Mouse (Mus musculus): ENCODE data around the gene Hist1h2ad. TPM values are rescaled to one million over a fixed set of nuclear protein-coding genes. Genes with fewer than 3 reads are reported as not detected.
"Not testable (repeated sequence)": the region's sequence is repeated elsewhere in the genome, so short reads cannot be mapped to it uniquely, and the experiment has no call there.

Gene Hist1h2ad
- polyA plus RNA-seq, 1 experiment: 3.0 TPM

GRCm38 (mm10) chr13:23610393-23610792 is 36.2 kb downstream of the Hist1h2ad start:
- no peak for TF ChIP-seq POLR2A (IDR thresholded peaks at IDR 0.05; ENCODE audit: low read depth, low read length)
- Histone ChIP-seq H3K4me1 (ENCODE audit: control insufficient read depth, insufficient read depth, low read length) (no peaks in the 10 kb centered on the region), H3K27ac (ENCODE audit: insufficient read depth, low read length) (no peak overlapping the region), H3K4me3 (ENCODE audit: insufficient read depth, low read length) (no peak overlapping the region)

GRCm38 (mm10) chr13:23611638-23612037 is 37.5 kb downstream of the Hist1h2ad start:
- no peaks in the 10 kb centered on the region for H3K4me1 ChIP-seq (ENCODE audit: control insufficient read depth, insufficient read depth, low read length)
- no peak overlapping the region for H3K27ac ChIP-seq (ENCODE audit: insufficient read depth, low read length)
- H3K4me3 ChIP-seq (ENCODE audit: insufficient read depth, low read length): no peak overlapping the region
- TF ChIP-seq POLR2A (IDR thresholded peaks at IDR 0.05; ENCODE audit: low read depth, low read length) (no peak), CTCF (IDR thresholded peaks at IDR 0.05; ENCODE audit: borderline replicate concordance, insufficient read depth, low read length) (no peak)

- Histone ChIP-seq H3K4me3 (ENCODE audit: insufficient read depth, low read length) (peak overlapping the region; percentile 49), H3K4me1 (ENCODE audit: control insufficient read depth, insufficient read depth, low read length) (peaks cover 3% of the 10 kb centered on the region; the same call in 1 of the 2 replicates), H3K27ac (ENCODE audit: insufficient read depth, low read length) (peak overlapping the region; percentile 66)
- no peak for TF ChIP-seq POLR2A (IDR thresholded peaks at IDR 0.05; ENCODE audit: low read depth, low read length)
- no peak for TF ChIP-seq CTCF (IDR thresholded peaks at IDR 0.05; ENCODE audit: borderline replicate concordance, insufficient read depth, low read length)
These were observed 46.0 kb downstream of the Hist1h2ad start for GRCm38 (mm10) chr13:23620056-23620732.

- peak; percentile 86; the same call in 1 of the 2 replicates for TF ChIP-seq POLR2A (IDR thresholded peaks at IDR 0.05; ENCODE audit: low read depth, low read length)
- no peak for TF ChIP-seq CTCF (IDR thresholded peaks at IDR 0.05; ENCODE audit: borderline replicate concordance, insufficient read depth, low read length)
- peak within 1 kb of the TSS; percentile 75 for H3K4me3 ChIP-seq (ENCODE audit: insufficient read depth, low read length)
These were observed 46.8 kb downstream of the Hist1h2ad start, which contains the start of gene Hist1h2be for GRCm38 (mm10) chr13:23620733-23621531. Gene Hist1h2be (minus strand): TSS chr13:23621124.

GRCm38 (mm10) chr13:23621532-23622174 is 47.5 kb downstream of the Hist1h2ad start:
- H3K27ac ChIP-seq (ENCODE audit: insufficient read depth, low read length): peak overlapping the region; percentile 86
- peaks cover 3% of the 10 kb centered on the region; the same call in 1 of the 2 replicates for H3K4me1 ChIP-seq (ENCODE audit: control insufficient read depth, insufficient read depth, low read length)
- peak overlapping the region; percentile 75 for H3K4me3 ChIP-seq (ENCODE audit: insufficient read depth, low read length)
- no peak for TF ChIP-seq CTCF (IDR thresholded peaks at IDR 0.05; ENCODE audit: borderline replicate concordance, insufficient read depth, low read length)
- peak; percentile 81 for TF ChIP-seq POLR2A (IDR thresholded peaks at IDR 0.05; ENCODE audit: low read depth, low read length)

More at GRCm38 (mm10) chr13:23620733-23621531, 46.8 kb downstream of the Hist1h2ad start, which contains the start of gene Hist1h2be:
- peaks cover 3% of the 10 kb centered on the region; the same call in 1 of the 2 replicates for H3K4me1 ChIP-seq (ENCODE audit: control insufficient read depth, insufficient read depth, low read length)
- peak within 1 kb of the TSS; percentile 86 for H3K27ac ChIP-seq (ENCODE audit: insufficient read depth, low read length)

GRCm38 (mm10) chr13:23622175-23622671 is 48.0 kb downstream of the Hist1h2ad start, which contains the start of gene Hist1h1e:
Gene Hist1h1e (minus strand): TSS chr13:23622558.
- H3K4me1 ChIP-seq (ENCODE audit: control insufficient read depth, insufficient read depth, low read length): not testable (repeated sequence)
- Histone ChIP-seq H3K27ac (ENCODE audit: insufficient read depth, low read length) (peak within 1 kb of the TSS; percentile 86), H3K4me3 (ENCODE audit: insufficient read depth, low read length) (peak within 1 kb of the TSS; percentile 75)
- TF ChIP-seq POLR2A (IDR thresholded peaks at IDR 0.05; ENCODE audit: low read depth, low read length): peak; percentile 96

GRCm38 (mm10) chr13:23622861-23623450 is 48.8 kb downstream of the Hist1h2ad start:
- TF ChIP-seq POLR2A (IDR thresholded peaks at IDR 0.05; ENCODE audit: low read depth, low read length) (no peak), CTCF (IDR thresholded peaks at IDR 0.05; ENCODE audit: borderline replicate concordance, insufficient read depth, low read length) (no peak)
- peaks cover 3% of the 10 kb centered on the region; the same call in 1 of the 2 replicates for H3K4me1 ChIP-seq (ENCODE audit: control insufficient read depth, insufficient read depth, low read length)
- H3K4me3 ChIP-seq (ENCODE audit: insufficient read depth, low read length): peak overlapping the region; percentile 37

More at GRCm38 (mm10) chr13:23622861-23623450, 48.8 kb downstream of the Hist1h2ad start:
- H3K27ac ChIP-seq (ENCODE audit: insufficient read depth, low read length): peak overlapping the region; percentile 53; the same call in 1 of the 2 replicates

Other genes starting within 250 kb of the Hist1h2ad start
- 24.1 and 25.7 TPM in 2 replicates for gene Zfp322a, start 205.2 kb upstream of the Hist1h2ad start, polyA plus RNA-seq (2011; ENCODE audit: insufficient read length, low read depth, missing spikeins)
- gene Abt1, start 150.5 kb upstream of the Hist1h2ad start, polyA plus RNA-seq (2011; ENCODE audit: insufficient read length, low read depth, missing spikeins): 4.2 and 4.7 TPM in 2 replicates
- gene Btn1a1, start 108.5 kb upstream of the Hist1h2ad start, polyA plus RNA-seq (2011; ENCODE audit: insufficient read length, low read depth, missing spikeins): not detected in 2 replicates
- not detected in 2 replicates for gene Btn2a2, start 85.5 kb upstream of the Hist1h2ad start, polyA plus RNA-seq (2011; ENCODE audit: insufficient read length, low read depth, missing spikeins)
- 8.1 and 10.5 TPM in 2 replicates for gene Hist1h4h, start 43.3 kb upstream of the Hist1h2ad start, polyA plus RNA-seq (2011; ENCODE audit: insufficient read length, low read depth, missing spikeins)
- 12.7 and 20.4 TPM in 2 replicates for gene Hist1h2af, start 40.5 kb upstream of the Hist1h2ad start, polyA plus RNA-seq (2011; ENCODE audit: insufficient read length, low read depth, missing spikeins)
- 5.7 TPM in 1 of 2 replicates, not detected in the other for gene Hist1h3g, start 39.0 kb upstream of the Hist1h2ad start, polyA plus RNA-seq (2011; ENCODE audit: insufficient read length, low read depth, missing spikeins)
- gene Hist1h2bh, start 31.0 kb upstream of the Hist1h2ad start, polyA plus RNA-seq (2011; ENCODE audit: insufficient read length, low read depth, missing spikeins): 1.8 and 4.0 TPM in 2 replicates
- 0.61 and 0.70 TPM in 2 replicates for gene Hist1h3f, start 30.3 kb upstream of the Hist1h2ad start, polyA plus RNA-seq (2011; ENCODE audit: insufficient read length, low read depth, missing spikeins)
- 9.6 and 18.1 TPM in 2 replicates for gene Hist1h4f, start 22.7 kb upstream of the Hist1h2ad start, polyA plus RNA-seq (2011; ENCODE audit: insufficient read length, low read depth, missing spikeins)
- gene Hist1h1d, start 21.1 kb upstream of the Hist1h2ad start, polyA plus RNA-seq (2011; ENCODE audit: insufficient read length, low read depth, missing spikeins): 0.83 and 2.7 TPM in 2 replicates
- 2.4 and 3.4 TPM in 2 replicates for gene Hist1h3e, start 12.0 kb upstream of the Hist1h2ad start, polyA plus RNA-seq (2011; ENCODE audit: insufficient read length, low read depth, missing spikeins)
- 3.4 and 6.0 TPM in 2 replicates for gene Hist1h2ae, start 3.2 kb upstream of the Hist1h2ad start, polyA plus RNA-seq (2011; ENCODE audit: insufficient read length, low read depth, missing spikeins)
- 12.6 and 22.6 TPM in 2 replicates for gene Hist1h2bg, start 3.0 kb upstream of the Hist1h2ad start, polyA plus RNA-seq (2011; ENCODE audit: insufficient read length, low read depth, missing spikeins)
- gene Hist1h2bf, start 185 bp upstream of the Hist1h2ad start, polyA plus RNA-seq (2011; ENCODE audit: insufficient read length, low read depth, missing spikeins): 5.7 and 6.4 TPM in 2 replicates
- gene Hist1h3d, start 1.4 kb downstream of the Hist1h2ad start, polyA plus RNA-seq (2011; ENCODE audit: insufficient read length, low read depth, missing spikeins): 2.4 and 5.1 TPM in 2 replicates
- gene Hist1h4d, start 7.2 kb downstream of the Hist1h2ad start, polyA plus RNA-seq (2011; ENCODE audit: insufficient read length, low read depth, missing spikeins): 3.7 and 6.8 TPM in 2 replicates
- 2.2 and 4.1 TPM in 2 replicates for gene Hist1h2be, start 46.7 kb downstream of the Hist1h2ad start, polyA plus RNA-seq (2011; ENCODE audit: insufficient read length, low read depth, missing spikeins)
- gene Hist1h1e, start 48.2 kb downstream of the Hist1h2ad start, polyA plus RNA-seq (2011; ENCODE audit: insufficient read length, low read depth, missing spikeins): 3.8 and 8.8 TPM in 2 replicates
- gene Hist1h2ac, start 109.6 kb downstream of the Hist1h2ad start, polyA plus RNA-seq (2011; ENCODE audit: insufficient read length, low read depth, missing spikeins): 0.79 and 0.82 TPM in 2 replicates
- 55.6 and 62.4 TPM in 2 replicates for gene Hist1h2bc, start 109.8 kb downstream of the Hist1h2ad start, polyA plus RNA-seq (2011; ENCODE audit: insufficient read length, low read depth, missing spikeins)
- not detected in 2 replicates for gene Hist1h1t, start 121.4 kb downstream of the Hist1h2ad start, polyA plus RNA-seq (2011; ENCODE audit: insufficient read length, low read depth, missing spikeins)
- gene Hist1h4c, start 124.1 kb downstream of the Hist1h2ad start, polyA plus RNA-seq (2011; ENCODE audit: insufficient read length, low read depth, missing spikeins): 2.8 and 3.8 TPM in 2 replicates
- 4.6 and 7.9 TPM in 2 replicates for gene Hfe, start 136.5 kb downstream of the Hist1h2ad start, polyA plus RNA-seq (2011; ENCODE audit: insufficient read length, low read depth, missing spikeins)
- 69.4 and 72.0 TPM in 2 replicates for gene Hist1h1c, start 164.4 kb downstream of the Hist1h2ad start, polyA plus RNA-seq (2011; ENCODE audit: insufficient read length, low read depth, missing spikeins)
- 2.6 and 5.4 TPM in 2 replicates for gene Hist1h3c, start 171.2 kb downstream of the Hist1h2ad start, polyA plus RNA-seq (2011; ENCODE audit: insufficient read length, low read depth, missing spikeins)
- gene Hist1h2bb, start 172.4 kb downstream of the Hist1h2ad start, polyA plus RNA-seq (2011; ENCODE audit: insufficient read length, low read depth, missing spikeins): 4.2 and 5.7 TPM in 2 replicates
- 10.0 and 12.3 TPM in 2 replicates for gene Hist1h2ab, start 176.7 kb downstream of the Hist1h2ad start, polyA plus RNA-seq (2011; ENCODE audit: insufficient read length, low read depth, missing spikeins)
- 5.6 and 6.3 TPM in 2 replicates for gene Hist1h3b, start 177.9 kb downstream of the Hist1h2ad start, polyA plus RNA-seq (2011; ENCODE audit: insufficient read length, low read depth, missing spikeins)
- 7.8 and 12.5 TPM in 2 replicates for gene Hist1h4b, start 182.6 kb downstream of the Hist1h2ad start, polyA plus RNA-seq (2011; ENCODE audit: insufficient read length, low read depth, missing spikeins)
- 1.3 and 5.4 TPM in 2 replicates for gene Hist1h4a, start 186.8 kb downstream of the Hist1h2ad start, polyA plus RNA-seq (2011; ENCODE audit: insufficient read length, low read depth, missing spikeins)
- 2.0 and 5.5 TPM in 2 replicates for gene Hist1h3a, start 188.0 kb downstream of the Hist1h2ad start, polyA plus RNA-seq (2011; ENCODE audit: insufficient read length, low read depth, missing spikeins)
- 2.3 and 7.9 TPM in 2 replicates for gene Hist1h1a, start 189.3 kb downstream of the Hist1h2ad start, polyA plus RNA-seq (2011; ENCODE audit: insufficient read length, low read depth, missing spikeins)
- gene Trim38, start 195.5 kb downstream of the Hist1h2ad start, polyA plus RNA-seq (2011; ENCODE audit: insufficient read length, low read depth, missing spikeins): not detected in 2 replicates
- gene Slc17a2, start 232.6 kb downstream of the Hist1h2ad start, polyA plus RNA-seq (2011; ENCODE audit: insufficient read length, low read depth, missing spikeins): not detected in 2 replicates

All from embryonic fibroblast, embryonic 13.5 days (primary cell).